Mouse (Mus musculus): ENCODE results near the gene Numa1. TPM values are rescaled to one million over a fixed set of nuclear protein-coding genes. Genes with fewer than 3 reads are reported as not detected.
"Not testable (repeated sequence)": the region's sequence is repeated elsewhere in the genome, so short reads cannot be mapped to it uniquely, and the experiment has no call there.

Numa1 gene
- polyA plus RNA-seq, 1 experiment from 2014 or later: 134 TPM

- no peak for ATAC-seq (ENCODE audit: insufficient number of reproducible peaks, insufficient read depth, low FRiP score, low TSS enrichment, low read depth)
- H3K9me3 ChIP-seq: no peaks in the 10 kb centered on the region
- H3K4me1 ChIP-seq (replicated peaks): no peaks in the 10 kb centered on the region
- no peaks in the 10 kb centered on the region for H3K27me3 ChIP-seq
- 87% methylated on average over 4 of the region's 4 CpGs for WGBS
- no peak overlapping the region for H3K9ac ChIP-seq (replicated peaks)
- H3K36me3 ChIP-seq: peaks cover 98% of the 10 kb centered on the region
- H3K27ac ChIP-seq: no peak overlapping the region
- no peak overlapping the region for H3K4me3 ChIP-seq (replicated peaks)
- H3K4me2 ChIP-seq: no peak overlapping the region
These were observed 83.0 kb downstream of the Numa1 start for GRCm38 (mm10) chr7:102016936-102017335.

- no peak for ATAC-seq (ENCODE audit: insufficient number of reproducible peaks, insufficient read depth, low FRiP score, low TSS enrichment, low read depth)
- Histone ChIP-seq H3K36me3 (peaks cover 98% of the 10 kb centered on the region), H3K4me2 (no peak overlapping the region), H3K4me1 (replicated peaks) (no peaks in the 10 kb centered on the region), H3K4me3 (replicated peaks) (no peak overlapping the region), H3K27ac (no peak overlapping the region), H3K27me3 (no peaks in the 10 kb centered on the region), H3K9me3 (no peaks in the 10 kb centered on the region), H3K9ac (replicated peaks) (no peak overlapping the region)
- 81% methylated on average over 5 of the region's 5 CpGs for WGBS
These were observed 83.5 kb downstream of the Numa1 start for GRCm38 (mm10) chr7:102017452-102017851.

GRCm38 (mm10) chr7:102018034-102018433, 84.1 kb downstream of the Numa1 start:
- peaks cover 98% of the 10 kb centered on the region for H3K36me3 ChIP-seq
- 83% methylated on average over 7 of the region's 7 CpGs for WGBS
- no peaks in the 10 kb centered on the region for H3K4me1 ChIP-seq (replicated peaks)
- H3K27me3 ChIP-seq: no peaks in the 10 kb centered on the region
- no peak overlapping the region for H3K4me2 ChIP-seq
- H3K27ac ChIP-seq: no peak overlapping the region
- no peak overlapping the region; the same call in 1 of the 2 replicates for H3K9ac ChIP-seq (replicated peaks)
- no peaks in the 10 kb centered on the region for H3K9me3 ChIP-seq
- no peak overlapping the region for H3K4me3 ChIP-seq (replicated peaks)
- no peak for ATAC-seq (ENCODE audit: insufficient number of reproducible peaks, insufficient read depth, low FRiP score, low TSS enrichment, low read depth)

- 91% methylated on average over 3 of the region's 3 CpGs for WGBS
- H3K4me3 ChIP-seq (replicated peaks): no peak within 1 kb of the TSS
- no peak within 1 kb of the TSS; the same call in 1 of the 2 replicates for H3K9ac ChIP-seq (replicated peaks)
- H3K27ac ChIP-seq: no peak within 1 kb of the TSS
- no peak for ATAC-seq (ENCODE audit: insufficient number of reproducible peaks, insufficient read depth, low FRiP score, low TSS enrichment, low read depth)
- H3K27me3 ChIP-seq: no peaks in the 10 kb centered on the region
- H3K9me3 ChIP-seq: no peaks in the 10 kb centered on the region
- H3K4me2 ChIP-seq: no peak within 1 kb of the TSS
- H3K36me3 ChIP-seq: peaks cover 98% of the 10 kb centered on the region
- no peaks in the 10 kb centered on the region for H3K4me1 ChIP-seq (replicated peaks)
These were observed 84.7 kb downstream of the Numa1 start, which contains the start of gene Il18bp for GRCm38 (mm10) chr7:102018590-102018989. Gene Il18bp, minus strand, starts transcription at chr7:102018690.

GRCm38 (mm10) chr7:102019362-102019761, 85.5 kb downstream of the Numa1 start:
- Histone ChIP-seq H3K9ac (replicated peaks) (no peak overlapping the region), H3K27ac (no peak overlapping the region), H3K36me3 (peaks cover 98% of the 10 kb centered on the region), H3K4me1 (replicated peaks) (no peaks in the 10 kb centered on the region), H3K27me3 (no peaks in the 10 kb centered on the region), H3K4me3 (replicated peaks) (no peak overlapping the region), H3K4me2 (no peak overlapping the region), H3K9me3 (no peaks in the 10 kb centered on the region)
- no peak for ATAC-seq (ENCODE audit: insufficient number of reproducible peaks, insufficient read depth, low FRiP score, low TSS enrichment, low read depth)
- WGBS: 76% methylated on average over 3 of the region's 3 CpGs

GRCm38 (mm10) chr7:102020934-102021333, 87.0 kb downstream of the Numa1 start:
- H3K4me2 ChIP-seq; H3K27ac ChIP-seq; H3K27me3 ChIP-seq; H3K4me3 ChIP-seq (replicated peaks); ATAC-seq (ENCODE audit: insufficient number of reproducible peaks, insufficient read depth, low FRiP score, low TSS enrichment, low read depth); H3K9me3 ChIP-seq; H3K4me1 ChIP-seq (replicated peaks); H3K9ac ChIP-seq (replicated peaks): not testable (repeated sequence)
- 88% methylated on average over 2 of the region's 2 CpGs for WGBS
- peaks cover 97% of the 10 kb centered on the region for H3K36me3 ChIP-seq

GRCm38 (mm10) chr7:102023821-102024220, 89.9 kb downstream of the Numa1 start:
- no peaks in the 10 kb centered on the region for H3K4me1 ChIP-seq (replicated peaks)
- H3K27me3 ChIP-seq: no peaks in the 10 kb centered on the region
- no peak for ATAC-seq (ENCODE audit: insufficient number of reproducible peaks, insufficient read depth, low FRiP score, low TSS enrichment, low read depth)
- H3K9ac ChIP-seq (replicated peaks): no peak overlapping the region
- H3K4me3 ChIP-seq (replicated peaks): no peak overlapping the region
- H3K36me3 ChIP-seq: peaks cover 90% of the 10 kb centered on the region
- no peaks in the 10 kb centered on the region for H3K9me3 ChIP-seq
- WGBS: 94% methylated on average over 9 of the region's 9 CpGs
- H3K27ac ChIP-seq: no peak overlapping the region
- H3K4me2 ChIP-seq: no peak overlapping the region

- H3K27me3 ChIP-seq: no peaks in the 10 kb centered on the region
- H3K27ac ChIP-seq: no peak overlapping the region
- H3K4me3 ChIP-seq (replicated peaks): no peak overlapping the region
- no peak overlapping the region for H3K4me2 ChIP-seq
- no peak for ATAC-seq (ENCODE audit: insufficient number of reproducible peaks, insufficient read depth, low FRiP score, low TSS enrichment, low read depth)
- H3K4me1 ChIP-seq (replicated peaks): no peaks in the 10 kb centered on the region
- peaks cover 87% of the 10 kb centered on the region for H3K36me3 ChIP-seq
- H3K9me3 ChIP-seq: no peaks in the 10 kb centered on the region
- WGBS: 72% methylated on average over 2 of the region's 2 CpGs
- no peak overlapping the region for H3K9ac ChIP-seq (replicated peaks)
These were observed 91.5 kb downstream of the Numa1 start for GRCm38 (mm10) chr7:102025187-102026119.

GRCm38 (mm10) chr7:102034904-102035303, 101.0 kb downstream of the Numa1 start:
- no peaks in the 10 kb centered on the region for H3K27me3 ChIP-seq
- peaks cover 100% of the 10 kb centered on the region for H3K36me3 ChIP-seq
- H3K27ac ChIP-seq: no peak overlapping the region
- no peak for ATAC-seq (ENCODE audit: insufficient number of reproducible peaks, insufficient read depth, low FRiP score, low TSS enrichment, low read depth)
- H3K9me3 ChIP-seq: no peaks in the 10 kb centered on the region
- no peak overlapping the region for H3K4me3 ChIP-seq (replicated peaks)
- 90% methylated on average over 1 of the region's 1 CpGs for WGBS
- no peak overlapping the region for H3K4me2 ChIP-seq
- H3K4me1 ChIP-seq (replicated peaks): no peaks in the 10 kb centered on the region
- no peak overlapping the region for H3K9ac ChIP-seq (replicated peaks)

- Histone ChIP-seq H3K9me3 (no peaks in the 10 kb centered on the region), H3K4me1 (replicated peaks) (no peaks in the 10 kb centered on the region), H3K9ac (replicated peaks) (no peak overlapping the region), H3K27ac (no peak overlapping the region), H3K4me2 (no peak overlapping the region), H3K27me3 (no peaks in the 10 kb centered on the region), H3K4me3 (replicated peaks) (no peak overlapping the region), H3K36me3 (peaks cover 100% of the 10 kb centered on the region)
- WGBS: 97% methylated on average over 2 of the region's 2 CpGs
- no peak for ATAC-seq (ENCODE audit: insufficient number of reproducible peaks, insufficient read depth, low FRiP score, low TSS enrichment, low read depth)
These were observed 101.6 kb downstream of the Numa1 start for GRCm38 (mm10) chr7:102035534-102035933.

- peaks cover 96% of the 10 kb centered on the region for H3K36me3 ChIP-seq
- no peak overlapping the region for H3K4me3 ChIP-seq (replicated peaks)
- H3K9ac ChIP-seq (replicated peaks): no peak overlapping the region
- H3K4me2 ChIP-seq: no peak overlapping the region
- whole genome bisulfite sequencing: 91% methylated on average over 3 of the region's 3 CpGs
- no peaks in the 10 kb centered on the region for H3K4me1 ChIP-seq (replicated peaks)
- no peaks in the 10 kb centered on the region for H3K9me3 ChIP-seq
- no peak for ATAC-seq (ENCODE audit: insufficient number of reproducible peaks, insufficient read depth, low FRiP score, low TSS enrichment, low read depth)
- H3K27ac ChIP-seq: no peak overlapping the region
- no peaks in the 10 kb centered on the region for H3K27me3 ChIP-seq
These were observed 103.4 kb downstream of the Numa1 start for GRCm38 (mm10) chr7:102037318-102037717.

Measured in limb, embryonic 12.5 days (tissue).